Mouse (Mus musculus): ENCODE results near the gene Bpgm. TPM values are rescaled to one million over a fixed set of nuclear protein-coding genes. Genes with fewer than 3 reads are reported as not detected.

Bpgm gene
- total and polyA plus RNA-seq, 3 experiments: 4.9 to 28.6 (median 14.5) TPM

- ATAC-seq (ENCODE audit: extremely low read depth, insufficient number of reproducible peaks, low FRiP score, poor library complexity, severe bottlenecking) (no peak), DNase-seq (ENCODE audit: low spot score) (no peak)
- TF ChIP-seq GATA2 (IDR thresholded peaks at IDR 0.05; ENCODE audit: borderline replicate concordance, low read depth, low read length) (no peak), POLR2AphosphoS5 (IDR thresholded peaks at IDR 0.05; ENCODE audit: insufficient replicate concordance, low read depth, low read length) (no peak), GATA1 (IDR thresholded peaks at IDR 0.05; ENCODE audit: borderline replicate concordance, low read length) (no peak), CTCF (IDR thresholded peaks at IDR 0.05; ENCODE audit: low read depth, low read length) (no peak), TAL1 (conservative IDR thresholded peaks at IDR 0.05; ENCODE audit: low read depth, low read length) (no peak)
- no peak overlapping the region for H3K4me3 ChIP-seq (ENCODE audit: low read depth, low read length)
- H3K27me3 ChIP-seq (ENCODE audit: insufficient read depth, low read length): no peaks in the 10 kb centered on the region
- H3K36me3 ChIP-seq (replicated peaks): peaks cover 5% of the 10 kb centered on the region
- no peaks in the 10 kb centered on the region for H3K9me3 ChIP-seq (replicated peaks)
- H3K4me1 ChIP-seq (ENCODE audit: insufficient read depth, low read depth, low read length): peaks cover 72% of the 10 kb centered on the region
Measured at GRCm38 (mm10) chr6:34474031-34474430, 2.0 kb upstream of the Bpgm start.

- H3K27me3 ChIP-seq (ENCODE audit: insufficient read depth, low read length): no peaks in the 10 kb centered on the region
- H3K9me3 ChIP-seq (replicated peaks): no peaks in the 10 kb centered on the region
- peaks cover 70% of the 10 kb centered on the region for H3K4me1 ChIP-seq (ENCODE audit: insufficient read depth, low read depth, low read length)
- DNase-seq (ENCODE audit: low spot score) (no peak), ATAC-seq (ENCODE audit: extremely low read depth, insufficient number of reproducible peaks, low FRiP score, poor library complexity, severe bottlenecking) (no peak)
- no peak for TF ChIP-seq GATA2 (IDR thresholded peaks at IDR 0.05; ENCODE audit: borderline replicate concordance, low read depth, low read length)
- TF ChIP-seq GATA1 (IDR thresholded peaks at IDR 0.05; ENCODE audit: borderline replicate concordance, low read length): no peak
- TF ChIP-seq CTCF (IDR thresholded peaks at IDR 0.05; ENCODE audit: low read depth, low read length): no peak
- no peak for TF ChIP-seq POLR2AphosphoS5 (IDR thresholded peaks at IDR 0.05; ENCODE audit: insufficient replicate concordance, low read depth, low read length)
- TF ChIP-seq TAL1 (conservative IDR thresholded peaks at IDR 0.05; ENCODE audit: low read depth, low read length): no peak
- peaks cover 7% of the 10 kb centered on the region for H3K36me3 ChIP-seq (replicated peaks)
- peak overlapping the region; percentile 77 for H3K4me3 ChIP-seq (ENCODE audit: low read depth, low read length)
Measured at GRCm38 (mm10) chr6:34475391-34475790, 616 bp upstream of the Bpgm start.

- no peak for TF ChIP-seq CTCF (IDR thresholded peaks at IDR 0.05; ENCODE audit: low read depth, low read length)
- TF ChIP-seq POLR2AphosphoS5 (IDR thresholded peaks at IDR 0.05; ENCODE audit: insufficient replicate concordance, low read depth, low read length): no peak
- no peak for TF ChIP-seq TAL1 (conservative IDR thresholded peaks at IDR 0.05; ENCODE audit: low read depth, low read length)
- TF ChIP-seq GATA2 (IDR thresholded peaks at IDR 0.05; ENCODE audit: borderline replicate concordance, low read depth, low read length): no peak
- no peak for TF ChIP-seq GATA1 (IDR thresholded peaks at IDR 0.05; ENCODE audit: borderline replicate concordance, low read length)
- H3K9me3 ChIP-seq (replicated peaks): no peaks in the 10 kb centered on the region
- no peak overlapping the region for H3K4me3 ChIP-seq (ENCODE audit: low read depth, low read length)
- H3K4me1 ChIP-seq (ENCODE audit: insufficient read depth, low read depth, low read length): peaks cover 65% of the 10 kb centered on the region
- ATAC-seq (ENCODE audit: extremely low read depth, insufficient number of reproducible peaks, low FRiP score, poor library complexity, severe bottlenecking): no peak
- no peak for DNase-seq (ENCODE audit: low spot score)
- H3K27me3 ChIP-seq (ENCODE audit: insufficient read depth, low read length): no peaks in the 10 kb centered on the region
- peaks cover 21% of the 10 kb centered on the region for H3K36me3 ChIP-seq (replicated peaks)
Measured at GRCm38 (mm10) chr6:34478036-34478435, 2.0 kb downstream of the Bpgm start.

- Histone ChIP-seq H3K4me1 (ENCODE audit: insufficient read depth, low read depth, low read length) (peaks cover 61% of the 10 kb centered on the region), H3K9me3 (replicated peaks) (no peaks in the 10 kb centered on the region), H3K36me3 (replicated peaks) (peaks cover 24% of the 10 kb centered on the region), H3K27me3 (ENCODE audit: insufficient read depth, low read length) (no peaks in the 10 kb centered on the region), H3K4me3 (ENCODE audit: low read depth, low read length) (no peak overlapping the region)
- DNase-seq (ENCODE audit: low spot score): no peak
- no peak for TF ChIP-seq GATA1 (IDR thresholded peaks at IDR 0.05; ENCODE audit: borderline replicate concordance, low read length)
- TF ChIP-seq TAL1 (conservative IDR thresholded peaks at IDR 0.05; ENCODE audit: low read depth, low read length): no peak
- no peak for TF ChIP-seq GATA2 (IDR thresholded peaks at IDR 0.05; ENCODE audit: borderline replicate concordance, low read depth, low read length)
- TF ChIP-seq POLR2AphosphoS5 (IDR thresholded peaks at IDR 0.05; ENCODE audit: insufficient replicate concordance, low read depth, low read length): no peak
- TF ChIP-seq CTCF (IDR thresholded peaks at IDR 0.05; ENCODE audit: low read depth, low read length): no peak
- no peak for ATAC-seq (ENCODE audit: extremely low read depth, insufficient number of reproducible peaks, low FRiP score, poor library complexity, severe bottlenecking)
Measured at GRCm38 (mm10) chr6:34478677-34479360, 2.8 kb downstream of the Bpgm start.

DNA sequence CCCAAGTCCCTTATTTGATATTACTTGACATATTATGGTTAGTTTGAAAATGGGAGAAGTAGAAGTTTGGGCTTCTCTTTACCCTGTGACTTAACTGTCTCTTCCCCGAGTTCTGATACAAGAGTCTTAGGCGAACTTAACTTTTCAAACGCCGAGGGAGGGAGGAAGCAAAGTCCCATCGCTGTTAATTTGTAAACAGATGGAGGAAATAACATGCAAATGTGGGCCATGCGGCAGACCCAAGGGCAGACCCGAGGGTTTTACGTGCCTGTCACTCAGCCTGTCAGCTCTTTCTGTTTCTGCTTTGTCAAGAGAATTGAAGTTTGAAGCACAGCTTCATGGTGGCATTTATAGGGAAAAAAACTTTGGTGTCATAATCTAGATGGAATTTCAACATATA is 3.5 kb downstream of the Bpgm start:
- Histone ChIP-seq H3K9me3 (replicated peaks) (no peaks in the 10 kb centered on the region), H3K4me3 (ENCODE audit: low read depth, low read length) (no peak overlapping the region), H3K4me1 (ENCODE audit: insufficient read depth, low read depth, low read length) (peaks cover 59% of the 10 kb centered on the region), H3K36me3 (replicated peaks) (peaks cover 28% of the 10 kb centered on the region), H3K27me3 (ENCODE audit: insufficient read depth, low read length) (no peaks in the 10 kb centered on the region)
- DNase-seq (ENCODE audit: low spot score) (no peak), ATAC-seq (ENCODE audit: extremely low read depth, insufficient number of reproducible peaks, low FRiP score, poor library complexity, severe bottlenecking) (no peak)
- TF ChIP-seq POLR2AphosphoS5 (IDR thresholded peaks at IDR 0.05; ENCODE audit: insufficient replicate concordance, low read depth, low read length) (no peak), TAL1 (conservative IDR thresholded peaks at IDR 0.05; ENCODE audit: low read depth, low read length) (no peak), GATA2 (IDR thresholded peaks at IDR 0.05; ENCODE audit: borderline replicate concordance, low read depth, low read length) (no peak), GATA1 (IDR thresholded peaks at IDR 0.05; ENCODE audit: borderline replicate concordance, low read length) (no peak), CTCF (IDR thresholded peaks at IDR 0.05; ENCODE audit: low read depth, low read length) (no peak)

DNA sequence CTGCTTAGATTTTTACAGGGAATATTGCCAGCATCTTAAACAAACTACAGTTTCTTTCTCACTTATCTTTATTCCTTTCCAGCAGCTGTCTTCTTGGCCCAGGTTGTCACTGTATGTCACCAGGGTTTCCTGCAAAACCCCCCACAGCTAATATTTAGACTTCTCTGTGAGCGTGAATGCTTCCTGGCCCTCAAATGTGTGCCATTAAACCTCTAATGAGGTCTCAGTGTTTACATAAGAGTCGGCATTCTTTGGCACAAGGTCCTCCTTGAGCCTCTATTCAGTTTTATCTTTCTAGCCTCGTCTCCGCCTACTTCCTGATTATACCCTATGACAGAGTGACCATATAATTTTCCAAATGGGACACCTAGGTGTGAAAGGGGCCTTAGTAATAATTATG is 4.7 kb downstream of the Bpgm start:
- TF ChIP-seq GATA2 (IDR thresholded peaks at IDR 0.05; ENCODE audit: borderline replicate concordance, low read depth, low read length) (no peak), POLR2AphosphoS5 (IDR thresholded peaks at IDR 0.05; ENCODE audit: insufficient replicate concordance, low read depth, low read length) (no peak), TAL1 (conservative IDR thresholded peaks at IDR 0.05; ENCODE audit: low read depth, low read length) (no peak), GATA1 (IDR thresholded peaks at IDR 0.05; ENCODE audit: borderline replicate concordance, low read length) (no peak), CTCF (IDR thresholded peaks at IDR 0.05; ENCODE audit: low read depth, low read length) (no peak)
- ATAC-seq (ENCODE audit: extremely low read depth, insufficient number of reproducible peaks, low FRiP score, poor library complexity, severe bottlenecking) (no peak), DNase-seq (ENCODE audit: low spot score) (no peak)
- Histone ChIP-seq H3K4me3 (ENCODE audit: low read depth, low read length) (no peak overlapping the region), H3K36me3 (replicated peaks) (peaks cover 36% of the 10 kb centered on the region), H3K27me3 (ENCODE audit: insufficient read depth, low read length) (no peaks in the 10 kb centered on the region), H3K9me3 (replicated peaks) (no peaks in the 10 kb centered on the region), H3K4me1 (ENCODE audit: insufficient read depth, low read depth, low read length) (peaks cover 59% of the 10 kb centered on the region)

Measured in G1E (cell line).